Mouse (Mus musculus): ENCODE data around the gene BC029722.

The BC029722 gene

GRCm38 (mm10) chr2:155778004-155778403 lies 41.2 kb downstream of the BC029722 start:
- DNase-seq = no peak

- no peak for DNase-seq
Measured at GRCm38 (mm10) chr2:155777688-155777985, 41.6 kb downstream of the BC029722 start.

- no peak for DNase-seq
Measured at GRCm38 (mm10) chr2:155776824-155777687, 42.2 kb downstream of the BC029722 start.

- peak; percentile 62 for DNase-seq
Measured at GRCm38 (mm10) chr2:155775685-155776263, 43.5 kb downstream of the BC029722 start.

GRCm38 (mm10) chr2:155774927-155775684 lies 44.1 kb downstream of the BC029722 start, which contains the start of gene Mmp24:
TSS of gene Mmp24 (plus strand) at chr2:155775342.
- DNase-seq = no peak

GRCm38 (mm10) chr2:155774261-155774926 lies 44.8 kb downstream of the BC029722 start:
- DNase-seq = no peak

- no peak for DNase-seq
Measured at GRCm38 (mm10) chr2:155773664-155774063, 45.6 kb downstream of the BC029722 start.

Data from right cerebral cortex, postnatal 25 days (tissue).